Mouse (Mus musculus): ENCODE measurements around the gene Tmtc1.

- TF ChIP-seq MYOG (IDR thresholded peaks at IDR 0.05; ENCODE audit: control insufficient read depth in 1 of 3, insufficient read depth in 1 of 3, insufficient read length in 2 of 3, low read depth in 2 of 3) (no peak), POLR2A (IDR thresholded peaks at IDR 0.05; ENCODE audit: insufficient read length, low read depth) (no peak), MAX (IDR thresholded peaks at IDR 0.05; ENCODE audit: low read depth) (no peak), POLR2AphosphoS2 (IDR thresholded peaks at IDR 0.05; ENCODE audit: insufficient read length, low read depth) (no peak), MYOD1 (IDR thresholded peaks at IDR 0.05; ENCODE audit: control insufficient read depth in 1 of 3, insufficient read length in 2 of 3, low read depth in 2 of 3) (no peak), SRF (IDR thresholded peaks at IDR 0.05; ENCODE audit: control insufficient read depth, insufficient read length, low read depth) (no peak), CEBPB (IDR thresholded peaks at IDR 0.05; ENCODE audit: insufficient read depth, poor library complexity, severe bottlenecking) (no peak), TCF3 (IDR thresholded peaks at IDR 0.05; ENCODE audit: insufficient read length, low read depth) (no peak), USF1 (IDR thresholded peaks at IDR 0.05; ENCODE audit: low read depth) (no peak), TCF12 (IDR thresholded peaks at IDR 0.05; ENCODE audit: insufficient read depth, poor library complexity, severe bottlenecking) (no peak)
Observed at GRCm38 (mm10) chr6:148341765-148342164, 102.4 kb downstream of the Tmtc1 start.

Data from myocyte (in vitro differentiated cells).